Mouse (Mus musculus): Measurements from ENCODE around the gene G6pdx. TPM values are rescaled to one million over a fixed set of nuclear protein-coding genes. Genes with fewer than 3 reads are reported as not detected.

Gene G6pdx
- total RNA-seq (2023), result 32.9 TPM

DNA sequence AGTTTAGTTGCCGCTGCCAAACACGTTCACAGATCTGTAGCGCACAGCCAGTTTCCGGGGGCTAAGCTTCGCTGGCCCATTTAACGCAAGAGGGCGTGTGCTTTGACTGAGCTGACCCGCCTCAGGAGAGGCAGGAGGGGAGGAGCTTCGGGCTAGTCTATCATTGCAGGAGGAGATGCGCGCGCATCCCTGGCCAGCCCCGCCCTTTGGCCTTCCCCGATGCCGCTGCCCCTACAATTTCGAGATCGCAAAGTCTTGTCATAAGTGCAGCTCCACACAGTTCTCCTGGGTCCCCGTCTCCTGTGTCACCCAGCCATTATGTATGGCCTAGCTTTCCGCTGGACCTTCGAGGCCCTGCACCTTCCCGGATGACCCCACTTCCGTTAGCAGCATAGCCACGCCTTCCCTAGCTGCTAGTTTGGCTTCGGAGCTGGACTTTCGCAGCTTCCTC, at the start of gene G6pdx:
TSS of gene G6pdx (minus strand) at position 369 of the 451 bp plus-strand sequence.

DNA sequence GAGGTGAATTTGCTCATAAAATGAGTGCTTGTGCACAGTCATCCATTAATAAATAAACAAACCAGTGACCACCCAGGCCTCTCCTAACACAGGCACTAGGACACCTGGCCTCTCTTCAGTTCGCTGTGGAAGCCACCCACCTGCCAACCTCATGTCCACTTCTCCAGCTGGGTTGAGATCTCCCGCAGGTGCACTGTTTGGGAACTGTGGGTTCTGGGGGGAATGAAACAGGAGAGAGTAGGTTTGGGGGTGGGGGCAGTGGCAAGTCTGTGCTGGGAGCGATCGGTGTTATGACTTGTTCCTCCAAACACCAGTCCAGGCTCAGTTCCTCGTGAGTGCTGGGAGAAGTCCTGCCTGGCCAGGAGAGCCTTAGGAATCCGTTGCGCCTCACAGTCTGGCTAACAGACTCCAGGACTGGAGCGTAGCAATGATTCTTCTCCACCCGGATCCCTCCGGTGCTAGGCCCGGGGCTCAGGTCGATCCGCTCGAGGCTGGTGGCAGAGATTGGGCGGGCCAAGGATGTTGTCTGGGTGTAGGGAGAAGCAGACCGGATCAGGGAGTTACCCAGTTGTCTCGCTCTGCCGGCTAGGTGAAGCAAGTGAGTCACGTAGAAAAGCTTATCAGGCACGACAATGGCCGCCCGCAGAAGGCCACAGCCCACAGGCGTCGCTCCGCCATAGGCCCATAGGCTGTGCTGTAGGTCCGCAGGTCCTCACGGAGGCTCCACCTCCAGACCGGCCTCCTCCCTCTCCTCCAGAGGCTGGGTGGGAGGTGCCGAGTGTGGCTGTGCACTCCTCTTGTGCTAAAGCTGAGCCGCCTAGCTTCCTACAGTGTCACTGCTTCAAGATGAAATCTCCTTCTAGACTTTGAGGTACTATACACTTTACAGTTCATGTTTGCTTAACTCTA, 36.2 kb downstream of the G6pdx start, which contains the start of the genes Fam3a and Ikbkg:
TSS of gene Fam3a (minus strand) at position 738 of the 909 bp plus-strand sequence.
TSS of gene Ikbkg (plus strand) at position 756 of the 909 bp plus-strand sequence.

GRCm38 (mm10) chrX:74372888-74373549, 56.0 kb downstream of the G6pdx start, which contains the start of the genes Ubl4a and Slc10a3:
Gene Ubl4a, minus strand, starts transcription at chrX:74373218.
Gene Slc10a3, minus strand, starts transcription at chrX:74373349.

Other genes with a start within 250 kb of the G6pdx start
- gene Flna, start 179.4 kb downstream of the G6pdx start, total RNA-seq (2023), result 592 TPM
- gene Emd, start 174.5 kb downstream of the G6pdx start, total RNA-seq (2023), result 82.0 TPM
- gene Rpl10, start 158.4 kb downstream of the G6pdx start, total RNA-seq (2023), result 710 TPM
- 77.2 TPM for gene Taz, start 147.3 kb downstream of the G6pdx start, total RNA-seq (2023)
- 8.8 TPM for gene Dnase1l1, start 146.9 kb downstream of the G6pdx start, total RNA-seq (2023)
- gene Atp6ap1, start 132.1 kb downstream of the G6pdx start, total RNA-seq (2023), result 90.2 TPM
- 176 TPM for gene Gdi1, start 124.2 kb downstream of the G6pdx start, total RNA-seq (2023)
- 68.6 TPM for gene Fam50a, start 116.2 kb downstream of the G6pdx start, total RNA-seq (2023)
- gene Plxna3, start 100.1 kb downstream of the G6pdx start, total RNA-seq (2023), result 11.0 TPM
- 27.9 TPM for gene Lage3, start 75.6 kb downstream of the G6pdx start, total RNA-seq (2023)
- gene Ubl4a, start 56.0 kb downstream of the G6pdx start, total RNA-seq (2023), result 20.9 TPM
- 16.1 TPM for gene Slc10a3, start 55.8 kb downstream of the G6pdx start, total RNA-seq (2023)
- 23.0 TPM for gene Fam3a, start 35.9 kb downstream of the G6pdx start, total RNA-seq (2023)
- 58.8 TPM for gene Ikbkg, start 35.9 kb downstream of the G6pdx start, total RNA-seq (2023)
- gene Gm6880, start 52.2 kb upstream of the G6pdx start, total RNA-seq (2023), result not detected
- not detected for gene Olfr1326-ps1, start 145.7 kb upstream of the G6pdx start, total RNA-seq (2023)
- not detected for gene Olfr1325, start 163.5 kb upstream of the G6pdx start, total RNA-seq (2023)
- gene Gm5640, start 216.4 kb upstream of the G6pdx start, total RNA-seq (2023), result not detected